Mouse (Mus musculus): ENCODE results near the gene Padi4.
A peak's percentile ranks its signal among the peaks of the same experiment; 100 is the strongest.

Gene Padi4

DNA sequence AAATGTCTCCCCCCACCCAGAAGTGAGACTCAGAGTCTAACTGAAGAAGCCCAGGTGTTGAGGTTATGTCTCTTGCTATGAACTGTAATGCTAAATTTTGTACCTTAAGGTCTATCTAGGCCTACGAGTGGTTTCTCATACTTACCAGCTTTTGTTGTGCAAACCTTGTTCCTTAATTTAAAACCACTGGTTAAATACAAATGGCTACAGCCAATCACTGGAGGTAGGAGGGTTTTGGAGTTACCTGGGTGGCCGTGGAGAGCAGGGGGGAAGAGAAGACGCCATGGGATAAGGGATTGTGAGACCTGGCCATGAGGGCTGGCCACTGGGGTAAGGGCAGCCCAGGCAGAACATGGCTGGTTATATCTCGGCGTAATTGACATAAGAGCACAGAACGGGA lies 14.2 kb upstream of the Padi4 start:
- no peak for DNase-seq (ENCODE audit: low read depth)

DNA sequence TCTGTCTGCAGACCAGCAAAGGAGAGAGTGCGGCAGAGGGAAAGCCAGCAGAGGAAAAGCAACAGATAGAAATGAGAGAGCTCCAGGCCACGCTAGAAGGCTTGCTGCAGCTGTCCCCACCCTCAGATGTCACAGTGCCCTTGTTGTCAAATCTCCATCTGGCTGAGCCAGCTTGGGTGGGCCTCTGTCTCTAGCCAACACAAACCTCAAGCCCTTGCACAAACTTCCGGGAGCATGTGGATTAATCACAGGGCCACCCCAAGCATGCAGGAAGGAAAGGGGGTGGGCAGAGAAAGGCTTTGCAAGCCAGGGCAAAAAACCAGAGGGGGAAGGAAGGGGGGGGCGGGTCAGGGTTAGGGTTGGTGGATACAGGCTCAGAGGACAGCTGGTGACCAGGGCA lies 13.4 kb upstream of the Padi4 start:
- DNase-seq (ENCODE audit: low read depth): no peak

DNA sequence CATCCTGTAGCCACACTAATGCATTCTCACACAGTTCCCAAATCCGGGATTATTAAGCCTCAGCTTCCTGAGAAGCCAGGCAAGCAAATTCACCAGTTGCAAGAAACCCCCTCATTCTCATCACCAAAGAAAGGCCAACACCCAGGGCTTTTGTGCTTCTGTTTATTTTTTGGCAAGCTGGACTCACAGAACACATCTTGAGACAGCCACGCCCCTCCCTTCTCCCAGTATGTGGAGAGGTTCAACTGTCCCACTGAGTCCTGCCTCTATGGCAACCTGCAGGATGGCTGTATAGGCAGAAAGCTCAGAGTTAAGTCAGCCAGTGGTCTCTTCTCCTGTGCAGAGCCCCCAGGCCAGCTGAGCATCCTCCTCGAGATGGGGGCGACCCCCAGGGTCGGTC lies 11.2 kb upstream of the Padi4 start:
- no peak for DNase-seq (ENCODE audit: low read depth)

DNA sequence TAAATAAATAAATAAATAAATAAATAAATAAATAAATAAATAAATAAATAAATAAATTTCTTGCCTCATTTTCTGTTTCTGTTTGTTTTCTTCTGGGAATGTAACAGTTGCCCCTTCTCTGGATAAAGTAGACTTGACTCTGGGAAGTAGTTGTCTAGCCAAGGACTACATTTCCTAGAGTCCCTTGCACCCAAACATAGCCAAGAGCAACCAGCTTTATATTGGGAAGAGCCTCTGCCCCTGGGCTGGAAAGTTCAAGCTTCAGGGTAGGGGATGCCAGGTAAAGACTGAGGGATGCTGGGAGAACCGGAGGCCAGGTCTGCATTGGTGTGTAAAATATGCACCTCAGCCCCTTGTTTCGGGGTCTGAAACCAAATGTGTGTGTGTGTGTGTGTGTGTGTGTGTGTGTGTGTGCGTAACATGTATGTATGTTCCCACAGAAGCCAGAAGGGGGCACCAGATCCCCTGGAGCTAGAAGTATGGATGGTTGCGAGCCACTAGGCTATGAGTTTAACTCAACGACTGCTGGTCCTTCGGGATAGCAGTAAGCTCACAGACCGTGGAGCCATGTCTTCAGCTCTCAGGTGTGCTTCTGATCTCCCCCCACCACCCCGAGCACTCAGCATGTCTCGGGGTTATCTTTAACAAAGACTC lies 10.4 kb upstream of the Padi4 start:
- no peak for DNase-seq (ENCODE audit: low read depth)

DNA sequence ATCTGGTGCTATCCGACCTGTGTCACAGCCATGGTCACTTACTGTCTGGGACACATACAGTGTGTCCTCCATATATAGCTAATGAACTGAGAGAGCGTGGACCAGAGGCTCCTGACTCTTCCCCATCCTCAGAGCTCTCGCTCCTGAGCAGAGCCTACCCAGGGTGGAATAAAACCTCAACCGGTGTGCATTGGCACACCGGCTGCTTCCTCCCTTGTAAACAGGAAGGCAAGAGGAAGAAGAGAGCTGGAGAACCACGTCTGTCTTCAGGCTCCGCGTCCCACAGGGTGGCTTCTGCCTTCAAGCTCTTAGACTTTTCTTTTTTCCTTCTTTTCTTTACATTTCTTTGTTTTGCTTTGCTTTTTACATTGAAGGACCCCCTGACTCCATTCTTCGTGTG lies 8.8 kb upstream of the Padi4 start:
- no peak for DNase-seq (ENCODE audit: low read depth)

DNA sequence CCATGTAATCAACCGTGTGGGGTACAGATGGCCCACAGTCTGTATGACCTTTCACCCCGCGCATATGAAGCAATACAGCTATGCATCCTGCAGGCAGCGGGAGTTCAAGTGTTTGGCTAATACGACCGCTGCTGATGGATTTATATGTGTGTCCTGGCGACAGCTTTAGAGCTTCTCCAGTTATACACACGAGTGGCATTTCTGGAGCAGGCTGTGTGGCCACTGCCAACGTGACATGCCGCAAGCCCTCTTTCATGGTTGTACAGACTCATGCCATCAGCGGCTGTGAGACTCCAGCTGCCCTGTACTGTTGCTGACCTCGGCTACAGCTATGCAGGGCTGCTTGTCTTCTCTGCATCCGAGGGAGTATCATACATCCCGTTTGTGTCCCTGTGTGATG lies 6.5 kb upstream of the Padi4 start:
- DNase-seq (ENCODE audit: low read depth): no peak

DNA sequence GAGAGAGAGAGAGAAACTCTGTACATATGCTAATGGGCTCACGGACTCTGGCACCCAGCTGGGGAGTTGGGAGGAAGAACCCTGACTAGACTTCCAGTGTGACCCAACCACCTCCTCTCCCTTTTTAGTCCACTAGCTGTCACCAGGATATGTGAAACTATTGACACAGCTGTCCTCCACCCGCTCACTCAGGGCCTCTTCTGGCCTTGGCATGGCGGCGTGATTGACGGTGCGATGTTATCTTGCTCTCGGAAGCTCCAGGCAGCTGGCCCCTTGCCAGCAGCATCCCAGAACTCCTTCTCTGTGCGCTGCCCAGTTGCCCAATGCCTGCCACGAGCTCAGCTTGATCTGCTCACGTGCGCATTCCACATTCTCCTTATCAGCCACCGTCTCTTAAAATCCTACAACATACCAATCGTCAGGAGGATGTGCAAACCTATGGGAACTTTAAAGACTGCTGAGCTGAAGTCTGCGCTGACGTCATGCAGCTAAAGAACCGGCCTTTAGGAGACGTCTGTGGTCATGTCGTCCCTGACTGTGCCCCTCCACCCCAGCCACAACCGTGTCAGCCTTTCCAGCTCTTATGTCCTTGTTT lies 5.9 kb upstream of the Padi4 start:
- no peak for DNase-seq (ENCODE audit: low read depth)

DNA sequence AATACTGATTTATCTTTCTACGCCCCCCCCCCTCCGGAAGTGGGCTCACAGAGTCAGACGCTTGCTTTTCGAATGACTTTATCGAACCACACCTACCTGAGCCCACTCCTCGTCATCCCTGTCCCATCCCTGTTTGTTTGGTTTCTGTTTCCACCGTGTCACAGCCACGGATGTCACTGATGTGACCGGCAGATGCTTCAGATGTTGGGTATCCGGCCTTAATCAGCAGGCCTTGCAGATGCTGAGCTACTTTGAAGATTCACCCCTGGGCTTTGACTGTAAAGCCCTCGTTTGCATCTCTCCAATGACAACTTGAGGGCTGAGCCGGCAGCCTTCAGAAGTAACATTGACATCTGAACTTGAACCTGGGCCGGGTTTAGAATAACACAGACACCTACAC lies 2.6 kb upstream of the Padi4 start:
- no peak for DNase-seq (ENCODE audit: low read depth)

DNA sequence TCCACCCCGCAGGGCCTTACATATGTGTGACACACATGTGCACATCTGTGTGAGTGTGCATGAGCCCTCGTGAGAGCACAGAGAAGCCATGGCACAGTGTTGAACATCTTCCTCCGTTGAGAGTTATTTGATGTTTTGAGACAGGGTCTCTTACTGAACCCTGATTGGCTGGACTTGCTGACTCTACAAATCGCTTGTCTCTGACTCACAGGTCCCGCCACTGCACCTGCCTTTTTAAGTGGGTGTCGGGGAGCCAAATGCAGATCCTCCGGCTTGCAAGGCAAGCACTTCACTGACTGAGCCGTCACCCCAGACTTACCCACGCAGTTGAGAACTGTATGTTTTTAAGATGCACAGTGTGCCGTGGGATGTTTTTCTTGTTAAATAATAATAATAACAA lies 1.8 kb upstream of the Padi4 start:
- DNase-seq (ENCODE audit: low read depth): no peak

DNA sequence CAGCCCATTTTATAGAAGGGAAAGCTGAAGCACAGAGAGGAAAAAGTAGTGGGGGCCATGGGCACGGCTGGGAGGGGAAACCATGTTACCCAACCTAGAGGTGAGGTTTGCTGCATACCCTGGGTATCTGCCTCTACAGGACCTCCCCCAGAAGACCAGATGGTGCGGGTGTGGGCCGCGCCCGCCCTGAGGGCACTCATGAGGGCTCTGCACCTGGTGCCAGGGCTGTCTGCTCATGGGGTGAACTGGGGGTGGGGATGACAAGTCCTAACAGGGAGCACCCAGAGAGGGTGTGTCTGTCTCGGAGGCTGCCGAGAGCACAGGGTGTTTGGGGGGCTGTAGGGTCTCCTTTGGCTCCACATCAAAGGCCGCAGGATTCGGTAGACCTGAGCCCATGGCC lies 857 bp upstream of the Padi4 start:
- no peak for DNase-seq (ENCODE audit: low read depth)

DNA sequence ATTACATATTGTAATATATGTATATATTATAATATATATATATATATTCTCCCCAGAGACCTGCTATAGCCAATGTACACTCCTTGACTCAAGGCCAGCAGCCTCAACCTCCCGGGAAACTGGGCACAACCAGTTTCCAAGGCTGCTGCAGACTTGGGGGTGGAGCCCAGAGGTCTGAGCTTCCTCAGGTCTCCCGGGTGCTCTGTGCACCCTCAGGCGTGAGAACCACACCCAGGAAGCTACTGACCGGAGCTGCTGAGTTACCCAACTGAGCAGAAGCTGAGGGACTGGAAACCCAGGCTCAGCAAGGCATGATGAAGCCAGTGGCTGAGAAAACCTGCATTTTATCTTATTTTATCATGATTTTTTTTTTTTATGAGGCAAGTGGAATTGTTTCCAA lies 2.9 kb downstream of the Padi4 start:
- DNase-seq (ENCODE audit: low read depth): no peak

DNA sequence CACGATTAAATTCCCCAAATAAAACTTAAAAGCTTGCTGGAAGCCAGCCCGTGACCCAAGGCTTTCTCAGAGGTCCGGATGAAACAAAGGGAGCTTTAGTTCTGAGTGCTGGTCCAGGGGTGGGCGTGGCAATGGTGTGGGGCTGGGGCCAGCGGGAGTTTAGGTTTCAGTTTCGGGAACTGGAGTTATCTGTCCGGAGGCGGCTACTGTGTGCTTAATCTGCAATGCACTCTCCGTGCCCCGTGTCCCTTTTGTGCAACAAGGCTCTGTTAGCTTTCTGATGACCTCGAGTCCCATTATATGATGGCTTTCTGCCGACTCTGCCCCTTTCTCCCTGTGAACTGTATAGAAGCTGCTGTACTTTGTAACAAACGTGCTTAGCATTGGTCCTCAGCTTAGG lies 3.6 kb downstream of the Padi4 start:
- no peak for DNase-seq (ENCODE audit: low read depth)

DNA sequence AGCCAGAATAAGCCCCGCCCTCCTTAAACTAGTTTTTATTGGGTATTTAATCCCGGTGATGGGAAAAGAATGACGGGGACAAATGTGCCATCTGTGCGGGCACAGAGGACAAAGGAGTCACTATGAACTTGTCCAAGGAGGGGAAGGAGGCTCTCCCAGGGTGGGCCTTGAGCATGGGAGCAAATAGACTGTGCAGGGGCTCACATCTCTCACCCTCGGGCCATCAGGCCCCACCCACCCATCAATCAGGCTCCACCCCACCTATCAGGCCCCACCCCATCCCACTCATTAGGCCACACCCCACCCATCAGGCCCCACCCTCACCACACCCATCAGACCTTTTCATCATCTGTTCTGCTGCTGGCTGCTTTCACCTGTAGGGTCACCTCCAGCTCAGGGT lies 5.1 kb downstream of the Padi4 start:
- DNase-seq (ENCODE audit: low read depth): no peak

DNA sequence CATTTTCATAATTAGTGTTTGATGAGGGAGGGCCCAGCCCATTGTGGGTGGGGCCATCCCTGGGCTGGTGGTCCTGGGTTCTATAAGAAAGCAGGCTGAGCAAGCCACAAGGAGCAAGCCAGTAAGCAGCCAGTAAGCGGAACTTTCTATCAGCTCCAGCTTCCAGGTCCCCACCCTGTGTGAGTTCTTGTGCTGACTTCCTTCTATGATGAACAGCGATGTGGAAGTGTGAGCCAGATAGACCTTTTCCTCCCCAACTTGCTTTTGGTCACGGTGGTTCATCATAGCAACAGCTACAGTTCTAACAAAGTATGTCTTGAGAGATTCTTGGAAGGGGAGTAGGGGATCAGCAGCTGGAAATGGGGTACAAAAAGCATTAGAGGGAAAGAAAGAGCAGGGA lies 8.1 kb downstream of the Padi4 start:
- DNase-seq (ENCODE audit: low read depth): no peak

DNA sequence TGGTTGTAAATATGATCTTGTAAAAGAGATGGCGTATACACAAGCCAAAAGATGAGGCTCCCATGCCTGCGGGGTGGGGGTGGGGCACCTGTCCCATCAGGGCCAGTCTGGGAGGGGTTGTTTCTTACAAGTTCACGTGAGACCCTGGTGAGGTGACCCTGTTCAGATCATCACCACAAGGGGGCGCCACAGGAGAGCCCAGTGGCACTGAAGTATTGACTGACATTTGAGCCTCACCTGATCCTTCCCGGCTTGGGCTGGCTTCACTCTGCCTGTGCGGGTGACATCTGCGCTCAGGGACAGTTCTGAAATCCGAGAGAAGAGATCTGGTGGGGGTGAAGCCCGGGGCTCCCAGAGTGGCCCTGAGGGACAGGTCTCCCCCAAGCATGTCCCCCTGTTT lies 10.9 kb downstream of the Padi4 start:
- DNase-seq (ENCODE audit: low read depth): peak; percentile 35

DNA sequence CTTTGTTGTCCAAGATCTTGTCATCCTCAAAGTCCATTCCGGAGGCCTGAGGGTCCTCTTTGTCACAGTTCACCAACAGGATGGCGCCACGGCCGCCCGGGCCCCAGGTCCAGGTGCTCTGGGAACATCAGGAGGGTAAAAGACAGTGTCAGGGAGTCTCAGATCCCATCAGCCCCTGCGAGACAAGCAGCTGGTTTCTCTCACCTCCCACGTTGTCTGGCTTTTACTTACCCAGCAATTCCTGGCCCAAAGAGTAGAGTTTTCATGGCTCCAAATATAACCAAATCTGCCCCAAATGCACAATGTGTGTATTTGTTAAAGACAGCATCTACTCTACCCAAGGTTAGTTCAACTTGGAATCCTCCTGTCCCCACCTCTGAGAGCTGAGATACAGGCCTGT lies 12.4 kb downstream of the Padi4 start:
- DNase-seq (ENCODE audit: low read depth): no peak

DNA sequence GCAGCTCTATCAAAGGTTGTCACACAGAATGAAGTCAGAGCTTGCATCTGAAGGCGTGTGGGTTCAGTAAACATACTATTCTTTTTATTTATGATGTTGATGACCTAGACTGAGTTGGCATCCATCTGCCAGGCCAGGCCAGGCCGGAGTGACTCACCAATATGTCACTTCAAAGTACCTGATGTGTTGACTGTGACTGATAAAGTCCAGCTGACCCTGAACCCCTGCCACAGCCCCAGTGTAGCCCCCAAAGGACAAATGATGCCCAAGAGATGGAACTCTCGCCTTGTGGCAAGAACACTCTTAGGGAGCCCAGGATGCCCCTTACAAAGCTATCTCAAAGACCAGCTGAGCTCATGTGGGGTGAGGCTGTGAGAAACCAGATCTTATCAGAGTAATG lies 18.2 kb downstream of the Padi4 start:
- DNase-seq (ENCODE audit: low read depth): no peak

DNA sequence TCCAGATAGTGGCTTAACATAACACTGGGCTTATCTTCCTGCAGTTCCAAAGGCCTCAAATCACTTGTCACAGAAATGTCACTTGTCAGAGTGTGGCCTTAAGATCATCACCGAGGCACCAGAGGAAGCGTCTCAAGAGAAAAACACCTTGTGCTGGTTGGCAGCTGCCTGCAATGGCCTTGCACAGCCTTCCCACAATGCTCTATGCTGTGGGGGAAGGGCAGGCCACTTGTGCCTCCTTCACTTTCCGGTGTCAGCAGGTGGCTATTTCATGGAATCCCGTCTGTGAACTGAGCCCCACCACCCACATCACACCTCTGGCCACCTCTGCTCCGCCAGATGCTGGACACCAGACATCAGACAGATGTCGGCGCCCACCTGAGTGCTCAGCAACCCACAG lies 20.7 kb downstream of the Padi4 start:
- no peak for DNase-seq (ENCODE audit: low read depth)

DNA sequence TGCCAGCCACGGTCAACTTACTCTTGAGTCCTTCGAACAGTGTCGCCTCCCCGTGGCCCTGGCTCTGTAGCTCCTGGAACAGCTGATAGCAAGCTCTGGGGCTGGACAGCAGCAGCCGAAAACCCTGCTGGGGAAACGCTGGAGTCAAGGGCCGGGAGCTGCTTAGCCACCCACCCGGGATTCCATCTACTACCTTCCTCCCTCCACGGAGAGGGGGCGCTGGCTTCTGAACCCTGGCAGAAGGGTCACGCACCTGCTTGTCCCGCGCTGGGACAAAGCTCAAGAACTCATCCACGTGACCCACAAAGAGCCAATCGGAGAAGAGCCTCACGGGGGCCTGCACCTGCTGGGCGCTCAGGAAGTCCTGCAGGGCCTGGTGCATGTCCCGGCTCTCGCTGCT lies 23.7 kb downstream of the Padi4 start:
- DNase-seq (ENCODE audit: low read depth): no peak

DNA sequence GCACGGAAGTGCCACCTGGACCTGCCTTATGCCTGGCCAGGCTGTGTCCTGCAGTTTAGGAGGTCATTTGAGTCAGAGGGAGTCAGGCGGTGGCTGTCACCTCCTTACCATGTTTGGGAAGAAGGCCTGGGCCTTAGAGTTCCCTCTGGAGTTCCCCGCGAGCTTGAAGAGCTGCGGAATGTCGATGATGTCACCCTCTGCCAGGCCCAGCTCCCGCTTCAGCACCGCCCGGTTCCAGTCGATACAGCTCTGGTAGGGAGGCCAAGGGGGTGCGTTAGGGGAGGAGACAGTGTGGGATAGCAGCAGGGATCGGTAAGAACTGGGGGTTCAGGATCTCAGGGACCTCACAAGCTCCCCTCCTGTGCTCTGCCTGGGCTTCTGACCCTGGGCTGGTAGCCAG lies 26.1 kb downstream of the Padi4 start:
- no peak for DNase-seq (ENCODE audit: low read depth)

DNA sequence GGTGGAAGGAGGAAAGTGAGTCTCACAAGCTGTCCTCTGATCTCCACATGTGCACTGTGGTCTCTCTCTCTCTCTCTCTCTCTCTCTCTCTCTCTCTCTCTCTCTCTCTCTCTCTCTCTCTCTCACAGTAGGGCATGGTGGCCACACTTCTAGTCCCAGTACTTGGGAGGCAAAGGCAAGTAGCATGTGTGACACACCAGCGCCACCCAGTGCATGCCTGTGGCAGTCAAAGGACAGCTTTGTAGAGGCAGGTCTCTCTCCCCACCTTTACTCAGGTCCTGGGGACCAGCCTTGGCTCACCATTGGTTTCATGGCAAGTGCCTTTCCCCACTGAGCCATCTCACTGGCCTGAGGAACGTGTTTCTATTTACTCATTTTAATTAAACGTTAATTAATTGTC lies 29.4 kb downstream of the Padi4 start:
- DNase-seq (ENCODE audit: low read depth): peak; percentile 63

DNA sequence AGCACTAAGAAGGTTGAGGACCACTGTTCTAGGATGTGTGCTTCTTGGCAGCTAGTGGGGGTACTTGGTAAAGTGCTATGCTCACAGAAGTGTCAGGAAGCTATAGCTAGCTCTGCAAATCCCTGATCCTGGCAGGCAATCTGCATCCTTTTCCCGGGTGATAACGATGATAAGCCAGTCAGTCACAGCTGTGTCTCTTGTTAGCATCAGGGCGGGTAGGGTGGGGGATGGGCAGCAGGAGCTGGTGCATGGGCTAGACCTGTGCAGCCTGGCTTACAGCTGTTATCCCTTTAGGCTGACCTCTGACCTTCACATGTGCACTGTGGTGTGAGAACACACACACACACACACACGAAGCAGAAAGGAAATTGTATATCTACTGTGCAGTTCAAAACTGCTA lies 30.9 kb downstream of the Padi4 start:
- DNase-seq (ENCODE audit: low read depth): no peak

DNA sequence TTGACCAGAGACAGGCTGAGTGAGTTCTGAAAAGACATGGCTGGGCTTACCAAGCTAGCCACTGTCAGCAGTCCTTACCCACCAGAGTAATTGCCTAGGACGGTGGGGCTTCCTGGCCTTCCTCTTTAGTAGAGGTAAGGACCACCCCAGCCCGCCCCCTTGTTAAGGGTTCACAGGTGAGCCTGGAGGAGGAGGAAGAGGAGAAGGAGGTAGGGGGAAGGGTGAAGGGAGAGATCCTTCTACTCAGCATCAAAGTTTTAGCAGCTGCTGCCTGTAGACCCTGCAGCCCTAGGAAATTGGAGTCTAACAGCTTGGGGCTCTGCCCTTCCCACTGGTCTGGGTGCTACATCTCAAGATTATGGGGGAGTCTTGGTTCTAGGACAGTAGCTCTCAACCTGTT lies 31.5 kb downstream of the Padi4 start, which contains the start of gene Padi6:
Padi6 (minus strand) TSS at position 101 of the 400 bp plus-strand sequence.
- DNase-seq (ENCODE audit: low read depth): no peak

DNA sequence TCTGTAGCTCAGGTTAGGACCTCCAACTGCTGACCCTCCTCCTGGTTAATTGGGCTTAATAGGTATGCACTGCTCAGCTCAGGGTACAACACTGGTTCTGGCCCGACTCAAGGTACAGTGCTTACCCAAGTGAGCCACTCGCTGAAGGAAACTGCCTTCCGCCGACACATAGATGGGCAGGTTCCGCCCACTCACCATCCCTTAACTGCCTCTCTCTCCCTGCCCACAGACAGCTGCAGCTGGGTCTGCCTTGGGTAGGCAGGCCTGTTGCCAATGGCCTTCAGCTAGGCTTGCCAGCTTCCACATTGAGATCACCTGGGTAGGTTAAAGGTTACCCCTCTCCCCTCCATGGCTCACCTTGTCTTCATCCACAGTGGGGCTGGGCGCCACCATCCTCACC lies 32.6 kb downstream of the Padi4 start:
- DNase-seq (ENCODE audit: low read depth): no peak
